Mouse (Mus musculus) B cell, adult (primary cell): ENCODE measurements around the gene Olfr1061. TPM values are rescaled to one million over a fixed set of nuclear protein-coding genes. Genes with fewer than 3 reads are reported as not detected.

ENCODE experiments used
- total RNA-seq: library from RNA; stranded (reverse); gene quantifications from 4 replicates; pipeline ENCODE4 v1.2.4, GENCODE M21; 2023; ENCODE audit not compliant: inconsistent age

Gene Olfr1061
- total RNA-seq = not detected in 4 replicates

GRCm38 (mm10) chr2:86413950-86414349 lies at the start of gene Olfr1061:
Olfr1061 (minus strand) TSS chr2:86414050.

GRCm38 (mm10) chr2:86456169-86456568 lies 42.3 kb upstream of the Olfr1061 start, which contains the start of gene Olfr1066:
Olfr1066 (minus strand) TSS chr2:86456269.

GRCm38 (mm10) chr2:86450491-86450890 lies 36.6 kb upstream of the Olfr1061 start, which contains the start of gene Olfr1065:
Olfr1065 (minus strand) TSS chr2:86450591.

GRCm38 (mm10) chr2:86426649-86427048 lies 12.8 kb upstream of the Olfr1061 start, which contains the start of gene Olfr1062:
Olfr1062 (minus strand) TSS chr2:86426749.

GRCm38 (mm10) chr2:86388461-86388860 lies 25.4 kb downstream of the Olfr1061 start, which contains the start of gene Olfr1058:
Olfr1058 (minus strand) TSS chr2:86388561.

GRCm38 (mm10) chr2:86378293-86378692 lies 35.6 kb downstream of the Olfr1061 start, which contains the start of gene Olfr1057:
Olfr1057 (minus strand) TSS chr2:86378393.

Other genes starting within 250 kb of the Olfr1061 start
- not detected in 4 replicates for gene Olfr1043, start 246.5 kb downstream of the Olfr1061 start, total RNA-seq
- not detected in 4 replicates for gene Olfr1044, start 236.2 kb downstream of the Olfr1061 start, total RNA-seq
- not detected in 4 replicates for gene Olfr52, start 228.4 kb downstream of the Olfr1061 start, total RNA-seq
- not detected in 4 replicates for gene Olfr1045, start 211.0 kb downstream of the Olfr1061 start, total RNA-seq
- gene Olfr1046, start 194.7 kb downstream of the Olfr1061 start, total RNA-seq = not detected in 4 replicates
- not detected in 4 replicates for gene Olfr1047, start 182.6 kb downstream of the Olfr1061 start, total RNA-seq
- not detected in 4 replicates for gene Olfr1048, start 173.8 kb downstream of the Olfr1061 start, total RNA-seq
- not detected in 4 replicates for gene Olfr1049, start 155.7 kb downstream of the Olfr1061 start, total RNA-seq
- not detected in 4 replicates for gene Olfr1051, start 135.0 kb downstream of the Olfr1061 start, total RNA-seq
- not detected in 4 replicates for gene Olfr1052, start 121.6 kb downstream of the Olfr1061 start, total RNA-seq
- not detected in 4 replicates for gene Olfr1053, start 98.8 kb downstream of the Olfr1061 start, total RNA-seq
- gene Olfr1054, start 78.6 kb downstream of the Olfr1061 start, total RNA-seq = not detected in 4 replicates
- gene Olfr1055, start 63.8 kb downstream of the Olfr1061 start, total RNA-seq = not detected in 4 replicates
- not detected in 4 replicates for gene Olfr1056, start 51.6 kb downstream of the Olfr1061 start, total RNA-seq
- not detected in 4 replicates for gene Olfr1057, start 35.7 kb downstream of the Olfr1061 start, total RNA-seq
- not detected in 4 replicates for gene Olfr1058, start 25.5 kb downstream of the Olfr1061 start, total RNA-seq
- not detected in 4 replicates for gene Olfr1062, start 12.7 kb upstream of the Olfr1061 start, total RNA-seq
- gene Olfr1065, start 36.5 kb upstream of the Olfr1061 start, total RNA-seq = not detected in 4 replicates
- gene Olfr1066, start 42.2 kb upstream of the Olfr1061 start, total RNA-seq = not detected in 4 replicates
- not detected in 4 replicates for gene Olfr228, start 73.3 kb upstream of the Olfr1061 start, total RNA-seq
- gene Olfr1076, start 94.4 kb upstream of the Olfr1061 start, total RNA-seq = not detected in 4 replicates
- not detected in 4 replicates for gene Olfr1079, start 128.4 kb upstream of the Olfr1061 start, total RNA-seq
- gene Olfr1080, start 144.2 kb upstream of the Olfr1061 start, total RNA-seq = not detected in 4 replicates
- gene Olfr1082, start 184.9 kb upstream of the Olfr1061 start, total RNA-seq = not detected in 4 replicates
- gene Olfr1084, start 225.7 kb upstream of the Olfr1061 start, total RNA-seq = not detected in 4 replicates
- gene Olfr1085, start 248.0 kb upstream of the Olfr1061 start, total RNA-seq = not detected in 4 replicates